Comparison of ENCODE assay signal across 18 mouse cellular contexts in genomic region chr1:128309043-128309442, GRCm38 (mm10). TPM values are rescaled to one million over a fixed set of nuclear protein-coding genes. Genes with fewer than 3 reads are reported as not detected.
DNase-seq lines count a peak whose midpoint lies in the region; ATAC-seq lines count a peak whose summit lies in the region.
"Had no signal": no experiment of that assay in that cellular context is flagged by ENCODE, and none has a peak within 500 bp of the region (broad histone marks: within the 10 kb centered on the region; RNA-seq: fewer than 3 reads in every experiment).

No protein-coding gene starts in this region.

- ATAC-seq in midbrain, embryonic 14.5 days (ENCODE audit: low FRiP score, low TSS enrichment) = no peak
- no peak for ATAC-seq in midbrain, embryonic 13.5 days
- ATAC-seq: forebrain, embryonic 15.5 days had no signal

- no peak overlapping the region for H3K9ac ChIP-seq in midbrain, embryonic 14.5 days (replicated peaks; ENCODE audit: low read length)
- no peak overlapping the region for H3K9ac ChIP-seq in midbrain, embryonic 13.5 days (replicated peaks)
- H3K9ac ChIP-seq: forebrain, embryonic 15.5 days; heart, embryonic 12.5 days; liver, embryonic 15.5 days; neural tube, embryonic 15.5 days had no signal

- WGBS in midbrain, embryonic 14.5 days = 79% methylated on average over 3 of the region's 3 CpGs
- 78% methylated on average over 3 of the region's 3 CpGs for WGBS in midbrain, embryonic 13.5 days

- DNase-seq in cerebellum, postnatal 10 days = peak; percentile 60 to 63
- no peak for DNase-seq in cerebellum, postnatal 36 days
- DNase-seq in kidney, adult 18-20 months = peak; percentile 6
- DNase-seq in kidney, adult 11 months = no peak
- DNase-seq in midbrain, embryonic 14.5 days = peak; percentile 29
- DNase-seq in retina, embryonic 14.5 days (ENCODE audit: low spot score) = peak; percentile 17
- DNase-seq in spleen, adult 18-20 months = no peak
- DNase-seq: adrenal gland, postnatal 14 days; gastrocnemius, postnatal 10 days; kidney, adult 9 months; lung, postnatal 4 days; right cerebral cortex, adult 18-20 months had no signal

- H3K27ac ChIP-seq in midbrain, embryonic 14.5 days (replicated peaks; ENCODE audit: low read depth, low read length) = no peak overlapping the region
- no peak overlapping the region for H3K27ac ChIP-seq in midbrain, embryonic 13.5 days
- H3K27ac ChIP-seq: forebrain, embryonic 15.5 days; liver, embryonic 15.5 days; neural tube, embryonic 15.5 days had no signal

- no peaks in the 10 kb centered on the region for H3K27me3 ChIP-seq in midbrain, embryonic 14.5 days (ENCODE audit: control insufficient read depth, insufficient read depth, low read length)
- H3K27me3 ChIP-seq in midbrain, embryonic 13.5 days = no peaks in the 10 kb centered on the region
- H3K27me3 ChIP-seq: forebrain, embryonic 15.5 days; heart, embryonic 12.5 days; liver, embryonic 15.5 days; neural tube, embryonic 15.5 days had no signal

- H3K9me3 ChIP-seq in midbrain, embryonic 14.5 days (ENCODE audit: control insufficient read depth, low read length) = no peaks in the 10 kb centered on the region
- no peaks in the 10 kb centered on the region for H3K9me3 ChIP-seq in midbrain, embryonic 13.5 days
- H3K9me3 ChIP-seq: forebrain, embryonic 15.5 days; G1E; heart, embryonic 12.5 days; liver, embryonic 15.5 days; neural tube, embryonic 15.5 days had no signal

- H3K4me2 ChIP-seq in midbrain, embryonic 14.5 days (ENCODE audit: low read length) = no peak overlapping the region
- H3K4me2 ChIP-seq in midbrain, embryonic 13.5 days (replicated peaks) = no peak overlapping the region
- H3K4me2 ChIP-seq: forebrain, embryonic 15.5 days; heart, embryonic 12.5 days; liver, embryonic 15.5 days; neural tube, embryonic 15.5 days had no signal

- no peaks in the 10 kb centered on the region for H3K36me3 ChIP-seq in midbrain, embryonic 14.5 days (ENCODE audit: control insufficient read depth, insufficient read depth, low read length)
- no peaks in the 10 kb centered on the region for H3K36me3 ChIP-seq in midbrain, embryonic 13.5 days
- H3K36me3 ChIP-seq: forebrain, embryonic 15.5 days; G1E; heart, embryonic 12.5 days; liver, embryonic 15.5 days; neural tube, embryonic 15.5 days had no signal

- no peak overlapping the region for H3K4me3 ChIP-seq in midbrain, embryonic 14.5 days (replicated peaks; ENCODE audit: low read depth, low read length)
- no peak overlapping the region for H3K4me3 ChIP-seq in midbrain, embryonic 13.5 days (replicated peaks)
- H3K4me3 ChIP-seq: forebrain, embryonic 15.5 days; heart, embryonic 12.5 days; liver, embryonic 15.5 days; neural tube, embryonic 15.5 days had no signal

- H3K4me1 ChIP-seq in midbrain, embryonic 14.5 days (ENCODE audit: control insufficient read depth, insufficient read depth, low read length) = no peaks in the 10 kb centered on the region
- no peaks in the 10 kb centered on the region for H3K4me1 ChIP-seq in midbrain, embryonic 13.5 days (replicated peaks)
- H3K4me1 ChIP-seq: heart, embryonic 12.5 days; liver, embryonic 15.5 days; neural tube, embryonic 15.5 days had no signal

RNA-seq across cellular contexts. Expression of gene Lct, which starts 19.1 kb away (rescaled TPM):
- 0.12 TPM in 2 replicates for polyA plus RNA-seq in midbrain, embryonic 14.5 days (2014; fragmentation: Nextera tagmentation; extraction: Ambion mirVana)
- polyA plus RNA-seq in midbrain, embryonic 13.5 days (2015; fragmentation: Nextera tagmentation; extraction: Ambion mirVana) = 0.12 and 0.27 TPM in 2 replicates
- polyA plus RNA-seq: G1E had no signal

RNA-seq across cellular contexts. Expression of gene Mcm6, which starts 50.4 kb away (rescaled TPM):
- 41.3 and 77.8 TPM in 2 replicates for polyA plus RNA-seq in midbrain, embryonic 14.5 days (2014; fragmentation: Nextera tagmentation; extraction: Ambion mirVana)
- 93.8 and 94.1 TPM in 2 replicates for polyA plus RNA-seq in midbrain, embryonic 13.5 days (2015; fragmentation: Nextera tagmentation; extraction: Ambion mirVana)

Comparison
In these comparisons a context has a peak if more than half of its experiments do, and no peak if none do; other contexts are left out.
1. DNase-seq: peak in cerebellum, postnatal 10 days (2 of 2), kidney, adult 18-20 months (single experiment), midbrain, embryonic 14.5 days (single experiment) and retina, embryonic 14.5 days (single experiment); none in cerebellum, postnatal 36 days (0 of 2), kidney, adult 11 months (single experiment) and spleen, adult 18-20 months (0 of 2).